Mouse (Mus musculus): ENCODE data around the gene Prkrip1. TPM values are rescaled to one million over a fixed set of nuclear protein-coding genes. Genes with fewer than 3 reads are reported as not detected.
"Not testable (repeated sequence)": the region's sequence is repeated elsewhere in the genome, so short reads cannot be mapped to it uniquely, and the experiment has no call there.

Gene Prkrip1
- polyA plus RNA-seq, 1 experiment from 2014 or later = 56.1 TPM

DNA sequence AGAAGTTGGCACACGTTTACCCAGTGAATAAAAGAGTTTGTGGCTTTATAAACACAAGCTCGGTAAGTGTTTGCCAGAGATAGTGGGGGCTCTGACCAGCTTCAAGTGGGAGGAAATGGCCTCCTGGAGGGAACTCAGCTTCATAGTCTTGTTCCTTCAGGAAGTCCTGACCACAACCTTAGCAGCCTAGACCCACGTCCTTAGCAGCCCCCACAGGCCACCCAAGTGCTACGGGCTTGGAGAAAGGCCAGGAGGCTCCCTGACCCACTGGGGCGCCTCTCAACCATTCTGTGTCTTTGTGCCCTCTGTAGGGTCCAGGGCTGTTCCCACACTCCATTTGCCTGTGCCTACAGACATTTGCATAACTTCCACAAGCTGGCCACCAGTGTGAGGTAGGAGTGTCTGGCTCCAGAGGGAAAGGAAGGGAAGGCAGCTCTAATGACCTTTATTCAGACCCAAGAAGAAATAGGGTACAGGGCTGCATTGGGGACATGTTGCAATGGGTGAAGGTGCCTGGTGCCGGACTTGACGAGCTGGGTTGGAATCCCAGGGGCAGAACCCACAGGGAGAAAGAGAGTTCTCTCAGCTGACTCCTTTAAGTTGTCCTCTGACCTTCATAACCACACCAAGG lies 27.6 kb upstream of the Prkrip1 start:
- H3K36me3 ChIP-seq = peaks cover 10% of the 10 kb centered on the region
- H3K27ac ChIP-seq = no peak overlapping the region
- WGBS = 74% methylated on average over 7 of the region's 7 CpGs
- no peaks in the 10 kb centered on the region for H3K9me3 ChIP-seq
- peaks cover 20% of the 10 kb centered on the region for H3K27me3 ChIP-seq (ENCODE audit: insufficient read depth, poor library complexity, severe bottlenecking)
- H3K4me1 ChIP-seq = peaks cover 6% of the 10 kb centered on the region
- DNase-seq (ENCODE audit: low spot score) = no peak
- H3K4me3 ChIP-seq = no peak overlapping the region

DNA sequence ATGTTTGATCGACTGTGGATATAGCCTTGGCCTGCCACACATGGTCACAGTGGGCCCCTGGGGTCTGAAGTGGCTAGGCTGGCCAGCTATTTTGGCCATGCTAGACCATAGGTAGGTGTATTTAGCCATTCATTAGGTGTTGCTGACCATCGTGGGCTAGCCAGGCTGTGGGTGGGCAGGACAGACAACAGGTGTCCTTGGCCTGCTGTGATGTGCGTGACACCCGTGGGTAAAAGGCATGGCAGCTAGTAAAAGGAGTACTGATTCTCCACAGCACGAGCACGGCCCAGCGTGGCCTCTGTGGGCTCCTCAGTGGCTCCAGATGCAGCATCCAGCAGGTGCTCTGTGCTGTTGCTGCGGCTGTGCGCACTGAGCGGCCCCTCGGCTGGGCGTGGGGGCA lies 19.8 kb upstream of the Prkrip1 start:
- WGBS = 74% methylated on average over 12 of the region's 12 CpGs
- H3K27me3 ChIP-seq (ENCODE audit: insufficient read depth, poor library complexity, severe bottlenecking) = peaks cover 12% of the 10 kb centered on the region; the same call in 1 of the 2 replicates
- H3K4me1 ChIP-seq = no peaks in the 10 kb centered on the region
- H3K9me3 ChIP-seq = 0 out of 2 replicates have a peak, but pooled peaks cover 4% of the 10 kb centered on the region
- no peaks in the 10 kb centered on the region for H3K36me3 ChIP-seq
- no peak overlapping the region for H3K27ac ChIP-seq
- DNase-seq (ENCODE audit: low spot score) = no peak
- H3K4me3 ChIP-seq = no peak overlapping the region

DNA sequence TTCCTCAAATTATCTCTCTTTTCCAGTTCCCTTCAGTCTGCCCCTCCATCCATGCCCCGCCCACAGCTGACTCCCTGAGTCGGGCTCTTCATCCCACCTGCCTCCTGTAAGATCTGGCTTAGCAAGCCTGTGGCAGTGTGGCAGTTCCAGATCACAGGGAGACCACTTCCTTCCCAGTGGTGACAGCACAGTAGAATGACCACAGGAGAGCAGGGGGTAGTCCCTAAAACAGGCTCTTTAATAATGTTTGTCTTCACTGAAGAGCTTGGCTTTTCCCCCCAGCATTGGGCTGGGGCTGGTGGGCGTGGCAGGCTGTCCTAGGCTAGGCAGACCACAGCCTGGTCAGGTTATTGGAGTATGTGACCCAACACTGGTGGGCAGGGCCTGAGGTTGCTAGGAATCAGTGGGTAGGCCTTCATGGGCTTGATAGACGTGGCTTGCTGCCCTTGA lies 19.2 kb upstream of the Prkrip1 start:
- Histone ChIP-seq H3K9me3 (0 out of 2 replicates have a peak, but pooled peaks cover 4% of the 10 kb centered on the region), H3K36me3 (no peaks in the 10 kb centered on the region), H3K4me3 (no peak overlapping the region), H3K27ac (no peak overlapping the region), H3K27me3 (ENCODE audit: insufficient read depth, poor library complexity, severe bottlenecking) (peaks cover 12% of the 10 kb centered on the region; the same call in 1 of the 2 replicates), H3K4me1 (no peaks in the 10 kb centered on the region)
- 55% methylated on average over 4 of the region's 4 CpGs for WGBS
- DNase-seq (ENCODE audit: low spot score) = no peak

DNA sequence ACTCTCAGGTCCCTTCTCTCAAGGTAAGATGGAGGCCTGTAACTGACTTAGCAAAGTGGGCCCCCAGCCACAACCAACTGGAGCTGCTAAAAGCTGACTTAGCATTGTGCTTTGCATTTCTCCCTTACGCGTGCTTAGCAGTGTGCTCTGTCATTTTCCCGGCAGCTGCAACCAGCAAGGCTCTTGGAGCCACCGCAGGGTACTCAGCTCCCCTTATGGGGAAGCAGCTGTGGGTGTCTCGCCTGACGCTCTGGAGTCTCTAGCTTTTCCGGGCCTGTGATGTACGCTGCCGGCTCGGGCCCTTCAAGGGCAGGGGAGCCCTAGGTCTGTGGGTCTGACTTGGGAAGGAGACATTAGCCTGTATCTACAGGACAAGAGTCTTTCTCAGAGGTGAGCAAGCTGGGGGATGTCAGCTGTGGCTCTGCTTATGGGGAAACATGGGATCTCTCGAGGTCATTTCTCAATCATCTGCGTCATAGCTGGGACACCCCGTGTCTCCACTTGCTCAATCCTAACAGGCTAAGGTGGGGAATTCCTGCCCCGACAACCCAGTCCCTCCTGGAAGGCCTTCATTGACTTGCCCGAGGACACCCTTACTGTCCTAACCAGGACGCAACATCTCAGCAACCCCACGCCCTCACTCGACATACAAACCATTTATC lies 18.4 kb upstream of the Prkrip1 start:
- 0 out of 2 replicates have a peak, but pooled peaks cover 4% of the 10 kb centered on the region for H3K9me3 ChIP-seq
- no peak overlapping the region for H3K4me3 ChIP-seq
- whole genome bisulfite sequencing = 76% methylated on average over 18 of the region's 18 CpGs
- DNase-seq (ENCODE audit: low spot score) = no peak
- no peak overlapping the region for H3K27ac ChIP-seq
- peaks cover 12% of the 10 kb centered on the region; the same call in 1 of the 2 replicates for H3K27me3 ChIP-seq (ENCODE audit: insufficient read depth, poor library complexity, severe bottlenecking)
- no peaks in the 10 kb centered on the region for H3K4me1 ChIP-seq
- H3K36me3 ChIP-seq = no peaks in the 10 kb centered on the region

DNA sequence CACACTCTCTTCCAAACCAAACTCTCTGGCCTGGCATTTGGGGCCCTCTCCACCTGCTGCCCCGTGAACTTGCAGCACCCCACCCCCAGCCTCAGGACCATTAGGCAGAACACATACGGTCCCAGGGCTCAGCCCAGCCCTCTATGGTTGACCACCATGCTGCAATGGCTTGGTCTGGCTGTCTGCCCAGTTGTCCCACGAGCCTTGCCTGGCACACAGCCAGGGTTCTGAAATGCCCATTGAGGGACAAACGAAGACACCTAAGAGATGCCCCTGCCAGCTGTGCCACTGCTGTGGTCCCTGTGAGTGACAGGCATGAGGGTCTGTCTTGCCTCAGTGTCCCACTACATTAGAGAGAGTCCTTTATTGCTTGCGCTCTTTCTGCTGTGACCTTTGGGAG lies 17.2 kb upstream of the Prkrip1 start:
- DNase-seq (ENCODE audit: low spot score) = no peak
- Histone ChIP-seq H3K36me3 (no peaks in the 10 kb centered on the region), H3K9me3 (0 out of 2 replicates have a peak, but pooled peaks cover 4% of the 10 kb centered on the region), H3K27me3 (ENCODE audit: insufficient read depth, poor library complexity, severe bottlenecking) (peaks cover 12% of the 10 kb centered on the region; the same call in 1 of the 2 replicates), H3K4me1 (no peaks in the 10 kb centered on the region), H3K27ac (no peak overlapping the region), H3K4me3 (no peak overlapping the region)
- 81% methylated on average over 5 of the region's 5 CpGs for WGBS

DNA sequence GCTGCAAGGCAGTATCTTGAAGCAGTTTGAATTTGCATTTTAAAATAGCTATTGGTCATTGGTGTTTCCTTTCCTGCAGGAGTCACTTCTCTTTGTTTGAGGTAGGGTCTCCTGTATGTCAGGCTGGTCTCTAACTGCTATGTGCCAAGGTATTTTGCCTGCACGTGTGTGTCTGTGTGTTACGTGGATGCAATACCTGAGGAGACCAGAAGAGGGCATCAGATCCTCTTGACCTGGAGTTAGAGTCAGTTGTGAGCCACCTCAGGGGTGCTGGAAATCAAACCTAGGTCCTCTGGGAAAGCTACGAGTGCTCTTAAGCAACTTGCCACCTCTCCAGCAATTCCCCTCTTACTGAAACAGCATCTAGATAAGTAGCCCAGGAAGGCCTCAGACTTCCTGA lies 16.4 kb upstream of the Prkrip1 start:
- no peaks in the 10 kb centered on the region for H3K4me1 ChIP-seq
- no peak overlapping the region for H3K27ac ChIP-seq
- 82% methylated on average over 3 of the region's 3 CpGs for WGBS
- H3K36me3 ChIP-seq = no peaks in the 10 kb centered on the region
- no peak for DNase-seq (ENCODE audit: low spot score)
- H3K9me3 ChIP-seq = 0 out of 2 replicates have a peak, but pooled peaks cover 4% of the 10 kb centered on the region
- no peak overlapping the region for H3K4me3 ChIP-seq
- peaks cover 12% of the 10 kb centered on the region; the same call in 1 of the 2 replicates for H3K27me3 ChIP-seq (ENCODE audit: insufficient read depth, poor library complexity, severe bottlenecking)

DNA sequence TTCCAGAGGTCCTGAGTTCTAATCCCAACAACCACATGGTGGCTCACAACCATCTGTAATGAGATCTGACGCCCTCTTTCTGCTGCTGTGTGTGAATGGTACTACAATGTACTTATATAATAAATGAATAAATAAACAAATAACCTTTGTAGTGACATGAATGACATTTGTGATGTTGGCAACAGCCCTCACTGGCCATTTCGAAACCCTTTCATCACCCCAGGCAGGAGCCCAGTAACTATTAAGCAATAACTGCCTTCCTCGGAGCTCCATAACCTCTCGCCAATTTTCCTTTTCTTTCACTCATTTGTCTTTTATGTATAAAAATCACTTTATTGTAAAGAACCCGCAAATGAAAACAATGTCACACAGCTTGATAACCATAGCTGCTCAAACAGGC lies 15.0 kb upstream of the Prkrip1 start:
- Histone ChIP-seq H3K4me3 (no peak overlapping the region), H3K27ac (no peak overlapping the region), H3K4me1 (no peaks in the 10 kb centered on the region), H3K9me3 (0 out of 2 replicates have a peak, but pooled peaks cover 4% of the 10 kb centered on the region), H3K27me3 (ENCODE audit: insufficient read depth, poor library complexity, severe bottlenecking) (peaks cover 7% of the 10 kb centered on the region; the same call in 1 of the 2 replicates), H3K36me3 (no peaks in the 10 kb centered on the region)
- DNase-seq (ENCODE audit: low spot score) = no peak
- WGBS = 74% methylated on average over 5 of the region's 5 CpGs

DNA sequence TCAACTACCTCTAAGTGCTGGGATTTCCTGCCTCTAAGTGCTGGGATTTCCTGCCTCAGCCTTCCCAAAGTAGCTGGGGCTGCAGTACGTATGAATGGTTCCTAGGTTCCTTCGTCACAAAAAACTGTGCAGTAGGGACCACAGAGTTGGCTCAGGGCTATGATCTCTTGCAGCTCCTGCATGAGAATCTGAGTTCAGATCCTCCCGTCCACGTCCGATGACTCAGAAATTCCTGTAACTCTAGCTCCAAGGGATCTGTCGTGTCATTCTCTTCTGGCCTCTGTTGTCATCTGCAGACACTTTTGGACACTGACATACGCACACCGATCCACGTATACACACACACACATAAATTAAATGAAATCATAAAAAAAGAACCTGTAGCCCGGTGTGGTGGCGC lies 14.0 kb upstream of the Prkrip1 start:
- Histone ChIP-seq H3K9me3 (0 out of 2 replicates have a peak, but pooled peaks cover 4% of the 10 kb centered on the region), H3K27me3 (ENCODE audit: insufficient read depth, poor library complexity, severe bottlenecking) (0 out of 2 replicates have a peak, but pooled peaks cover 3% of the 10 kb centered on the region), H3K36me3 (no peaks in the 10 kb centered on the region), H3K4me1 (no peaks in the 10 kb centered on the region), H3K4me3 (no peak overlapping the region), H3K27ac (no peak overlapping the region)
- WGBS = 86% methylated on average over 11 of the region's 11 CpGs
- no peak for DNase-seq (ENCODE audit: low spot score)

DNA sequence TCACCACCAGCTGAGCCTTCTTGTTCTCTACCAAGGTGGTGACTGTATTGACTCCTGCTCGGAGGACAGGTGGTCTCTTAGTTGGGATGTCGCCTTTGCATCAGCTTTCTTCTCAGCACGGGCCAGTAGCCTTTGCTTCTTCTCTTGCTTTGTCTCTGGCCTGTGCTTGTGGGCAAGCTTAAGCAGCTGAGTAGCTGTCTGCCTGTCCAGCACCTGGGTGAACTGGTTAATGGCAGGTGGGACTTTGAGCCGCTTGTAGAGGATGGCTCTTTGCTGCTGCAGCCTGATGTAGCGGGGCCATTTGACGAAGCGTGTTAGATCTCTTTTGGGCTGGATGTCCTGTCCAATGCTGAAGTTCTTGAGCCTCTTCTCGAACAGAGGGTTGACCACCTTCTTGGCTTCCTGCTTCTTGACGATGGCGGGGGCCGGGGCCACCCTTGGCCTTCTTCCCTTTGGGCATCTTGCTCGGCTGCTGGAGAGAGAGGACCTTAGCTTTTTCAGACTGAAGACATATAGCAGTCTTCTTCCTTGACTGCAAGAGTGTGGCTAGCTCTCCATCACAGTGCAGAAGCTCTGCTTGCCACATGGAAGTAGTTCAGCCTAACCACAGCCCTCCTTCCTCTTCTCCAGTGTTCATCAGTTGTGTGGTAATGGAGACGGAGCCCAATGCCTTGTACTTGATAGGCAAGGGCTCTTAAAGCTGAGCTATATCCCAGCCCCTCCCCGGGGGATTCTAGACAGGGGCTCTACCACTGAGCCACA lies 12.8 kb upstream of the Prkrip1 start:
- not testable (repeated sequence) for DNase-seq (ENCODE audit: low spot score); H3K27me3 ChIP-seq (ENCODE audit: insufficient read depth, poor library complexity, severe bottlenecking); H3K9me3 ChIP-seq; H3K27ac ChIP-seq; H3K36me3 ChIP-seq; H3K4me3 ChIP-seq; H3K4me1 ChIP-seq
- WGBS = 89% methylated on average over 14 of the region's 14 CpGs

DNA sequence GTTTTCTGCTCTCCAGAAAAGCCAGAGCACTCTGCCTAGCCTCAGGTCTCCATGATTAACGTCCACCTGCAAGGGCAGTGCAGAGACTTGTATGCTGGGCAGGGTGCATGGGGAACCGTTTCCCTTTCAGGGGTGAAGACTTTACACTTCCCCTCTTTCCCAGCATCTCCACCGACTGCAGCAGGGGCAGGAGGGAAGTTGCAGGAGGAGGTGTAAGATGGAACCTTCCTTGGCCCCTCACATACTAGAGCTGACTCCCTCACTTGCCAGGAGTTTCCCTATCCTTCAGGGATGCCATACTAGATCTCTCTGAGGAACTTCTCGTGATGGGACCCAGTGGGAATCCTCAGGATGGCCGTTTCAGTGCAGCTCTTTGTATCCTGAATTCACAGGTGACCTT lies 11.8 kb upstream of the Prkrip1 start:
- no peak for DNase-seq (ENCODE audit: low spot score)
- H3K9me3 ChIP-seq = no peaks in the 10 kb centered on the region
- no peaks in the 10 kb centered on the region for H3K27me3 ChIP-seq (ENCODE audit: insufficient read depth, poor library complexity, severe bottlenecking)
- H3K4me3 ChIP-seq = no peak overlapping the region
- H3K27ac ChIP-seq = no peak overlapping the region
- H3K36me3 ChIP-seq = no peaks in the 10 kb centered on the region
- 72% methylated on average over 5 of the region's 5 CpGs for WGBS
- H3K4me1 ChIP-seq = no peaks in the 10 kb centered on the region

DNA sequence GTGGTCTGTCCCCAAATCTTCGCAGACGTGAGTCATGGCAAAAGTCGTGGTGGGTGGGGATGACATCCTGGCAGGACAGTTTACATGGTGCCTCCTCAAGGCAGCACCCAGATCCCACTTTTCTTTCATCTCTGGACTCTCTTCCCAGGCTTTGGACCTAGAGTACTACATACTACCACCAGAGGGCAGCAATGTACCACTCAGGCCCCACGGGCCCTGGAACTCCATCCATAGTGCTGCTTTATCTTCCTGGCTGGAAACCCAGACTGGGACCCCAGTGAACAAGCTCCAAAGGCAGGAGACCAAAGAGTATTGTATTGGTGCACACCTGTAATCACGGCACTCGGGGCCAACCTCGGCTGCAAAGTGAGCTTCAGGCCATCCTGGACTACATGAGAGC lies 3.1 kb upstream of the Prkrip1 start:
- Histone ChIP-seq H3K9me3 (peaks cover 3% of the 10 kb centered on the region; the same call in 1 of the 2 replicates), H3K27me3 (ENCODE audit: insufficient read depth, poor library complexity, severe bottlenecking) (no peaks in the 10 kb centered on the region), H3K36me3 (peaks cover 7% of the 10 kb centered on the region), H3K4me3 (no peak overlapping the region), H3K4me1 (peaks cover 12% of the 10 kb centered on the region), H3K27ac (no peak overlapping the region)
- DNase-seq (ENCODE audit: low spot score) = peak; percentile 78
- WGBS = 33% methylated on average over 7 of the region's 7 CpGs

DNA sequence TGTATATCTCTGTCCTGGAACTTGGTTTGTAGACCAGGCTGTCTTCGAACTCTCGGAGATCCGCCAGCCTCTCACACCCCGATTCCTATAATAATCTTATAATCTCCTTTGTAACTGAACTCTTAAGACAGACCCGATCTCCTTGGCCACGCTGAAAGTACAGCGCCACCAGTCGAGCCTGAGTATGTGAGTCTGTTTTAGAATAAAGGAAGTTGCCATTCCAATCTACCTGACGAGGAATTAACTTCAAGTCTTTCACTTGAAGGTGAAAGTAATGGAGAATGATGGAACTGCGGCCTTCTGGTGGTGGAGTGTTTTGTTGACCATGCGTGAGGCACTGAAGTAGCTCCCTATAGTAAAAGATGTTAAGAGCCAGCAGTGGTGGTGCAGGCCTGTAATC lies 763 bp upstream of the Prkrip1 start:
- peaks cover 3% of the 10 kb centered on the region; the same call in 1 of the 2 replicates for H3K9me3 ChIP-seq
- H3K27ac ChIP-seq = peak overlapping the region; percentile 92; the same call in 1 of the 2 replicates
- H3K36me3 ChIP-seq = peaks cover 30% of the 10 kb centered on the region
- 37% methylated on average over 11 of the region's 11 CpGs for WGBS
- peaks cover 12% of the 10 kb centered on the region for H3K4me1 ChIP-seq
- no peak for DNase-seq (ENCODE audit: low spot score)
- peak overlapping the region; percentile 97 for H3K4me3 ChIP-seq
- no peaks in the 10 kb centered on the region for H3K27me3 ChIP-seq (ENCODE audit: insufficient read depth, poor library complexity, severe bottlenecking)

DNA sequence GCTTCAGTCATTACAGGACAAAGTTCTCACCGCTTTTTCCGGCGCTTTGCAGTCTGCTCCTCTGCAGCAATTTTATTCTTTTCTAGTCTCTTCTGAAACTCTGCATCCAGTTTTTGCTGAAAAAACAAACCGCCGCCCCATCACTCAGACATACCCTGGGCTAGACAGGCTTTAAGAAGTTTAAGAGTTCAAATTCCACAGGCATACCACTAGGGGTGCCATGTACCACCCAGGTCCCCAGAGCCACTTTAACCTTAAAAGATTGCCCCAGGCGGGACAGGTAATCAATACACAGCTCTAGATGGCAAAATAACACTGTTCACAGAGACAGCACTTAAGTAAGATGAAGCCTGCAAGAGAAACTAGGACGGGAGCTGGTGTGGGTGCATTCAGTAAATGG lies 6.9 kb downstream of the Prkrip1 start:
- Histone ChIP-seq H3K9me3 (no peaks in the 10 kb centered on the region), H3K36me3 (peaks cover 95% of the 10 kb centered on the region), H3K4me3 (no peak overlapping the region), H3K4me1 (no peaks in the 10 kb centered on the region), H3K27me3 (ENCODE audit: insufficient read depth, poor library complexity, severe bottlenecking) (no peaks in the 10 kb centered on the region), H3K27ac (no peak overlapping the region)
- WGBS = 82% methylated on average over 7 of the region's 7 CpGs
- DNase-seq (ENCODE audit: low spot score) = no peak

Measured in heart, embryonic 10.5 days (tissue).